Mouse (Mus musculus): ENCODE data around the gene Stag1.
"Not testable (repeated sequence)": the region's sequence is repeated elsewhere in the genome, so short reads cannot be mapped to it uniquely, and the experiment has no call there.

The Stag1 gene

DNA sequence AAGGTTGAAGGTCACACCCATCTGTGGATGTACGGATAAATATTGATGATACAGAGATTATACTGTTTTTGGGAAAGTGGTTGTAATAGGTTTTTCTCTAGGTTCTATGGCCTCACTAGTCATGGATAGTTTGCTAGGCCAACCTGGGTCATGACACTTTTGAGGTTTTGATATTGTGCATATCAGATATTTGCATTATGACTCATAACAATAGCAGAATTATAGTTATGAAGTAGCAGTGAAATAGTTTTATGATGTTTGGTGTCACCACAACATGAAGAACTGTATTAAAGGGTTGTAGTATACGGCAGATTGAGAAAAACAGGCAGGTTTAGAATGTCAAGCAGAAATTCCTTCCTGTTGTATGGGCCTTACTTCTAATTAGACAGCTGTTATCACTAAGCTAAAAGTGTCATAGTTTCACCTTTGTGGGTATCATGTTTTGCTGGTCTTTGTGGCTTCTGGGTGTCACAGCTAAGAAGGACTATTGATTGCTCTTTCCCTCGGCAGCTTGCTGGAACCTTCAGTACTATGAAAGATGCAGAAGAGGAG, 92.2 kb downstream of the Stag1 start:
- no peak for DNase-seq

DNA sequence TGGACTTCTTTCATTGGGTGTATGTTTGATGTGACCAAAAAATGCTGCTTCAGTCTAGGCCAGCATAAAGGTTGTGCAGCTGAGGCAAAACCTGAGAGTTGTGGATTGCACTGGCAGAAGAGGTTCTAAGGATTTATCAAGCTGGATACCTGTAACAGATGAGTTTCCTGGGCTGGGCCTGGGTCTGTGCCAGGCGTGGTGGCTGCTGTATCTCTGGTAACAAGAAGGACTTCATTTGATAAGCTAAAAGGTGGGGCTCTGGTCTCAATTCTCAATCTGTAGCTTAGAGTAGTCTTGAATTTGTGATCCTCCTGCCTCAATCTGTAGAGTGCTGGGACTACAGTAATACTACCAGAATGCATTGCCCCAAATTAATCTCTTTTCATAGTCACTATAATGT, 94.6 kb downstream of the Stag1 start:
- DNase-seq = no peak

DNA sequence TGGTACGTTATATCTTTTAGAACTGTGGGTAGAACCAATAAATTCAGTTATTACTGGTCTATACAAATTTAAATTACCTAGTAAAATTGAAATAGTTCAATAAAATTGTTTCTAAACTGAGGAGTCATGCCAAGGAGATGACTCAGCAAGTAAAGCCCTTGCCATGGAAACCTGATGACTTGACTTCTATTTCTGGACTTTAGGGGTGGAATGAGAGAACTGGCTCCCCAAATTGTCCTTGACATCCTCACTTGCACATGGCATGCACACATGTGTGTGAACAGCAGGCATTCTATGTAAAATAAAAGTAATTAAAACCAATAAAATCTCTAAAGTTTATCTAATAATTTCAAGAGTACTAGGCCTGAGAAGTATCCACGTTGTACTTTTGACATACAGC, 98.9 kb downstream of the Stag1 start:
- no peak for DNase-seq

DNA sequence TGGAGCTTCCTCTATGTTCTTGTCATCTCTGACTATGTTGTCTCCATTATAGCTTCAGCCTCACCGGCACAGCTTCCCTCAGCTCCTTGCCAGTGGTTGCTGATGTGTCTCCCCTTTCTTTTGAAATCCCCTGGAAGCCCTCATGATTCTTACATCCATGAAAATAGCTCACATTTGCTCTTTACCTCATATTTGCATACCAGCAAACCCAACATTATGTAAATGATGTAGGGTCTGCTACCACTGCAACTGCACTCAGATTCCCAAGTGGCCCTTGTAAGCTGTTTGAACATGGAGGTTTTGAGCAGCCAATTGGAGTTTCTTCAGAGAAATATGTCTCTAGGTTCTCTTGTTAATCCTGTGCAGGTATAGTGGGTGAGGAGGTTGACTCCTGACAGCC, 110.0 kb downstream of the Stag1 start:
- no peak for DNase-seq

DNA sequence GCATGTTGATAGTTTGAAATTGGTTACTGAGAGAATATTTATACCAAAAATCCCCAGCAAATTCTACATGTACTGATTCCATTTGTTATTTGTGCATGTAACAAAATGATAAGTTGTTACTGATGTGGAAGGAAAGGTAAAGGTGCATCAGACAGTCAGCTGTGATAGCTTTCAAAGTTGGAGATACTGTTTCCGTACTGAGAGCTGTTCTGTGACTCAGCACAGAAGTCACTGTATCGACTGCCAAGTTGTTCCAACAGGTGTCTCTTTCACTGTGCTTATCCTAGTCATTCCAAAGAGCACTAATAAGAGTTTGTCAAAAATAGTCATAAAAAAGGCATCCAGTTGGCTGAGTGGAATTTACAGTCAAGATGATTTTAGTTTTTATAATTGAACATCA, 114.1 kb downstream of the Stag1 start:
- no peak for DNase-seq

DNA sequence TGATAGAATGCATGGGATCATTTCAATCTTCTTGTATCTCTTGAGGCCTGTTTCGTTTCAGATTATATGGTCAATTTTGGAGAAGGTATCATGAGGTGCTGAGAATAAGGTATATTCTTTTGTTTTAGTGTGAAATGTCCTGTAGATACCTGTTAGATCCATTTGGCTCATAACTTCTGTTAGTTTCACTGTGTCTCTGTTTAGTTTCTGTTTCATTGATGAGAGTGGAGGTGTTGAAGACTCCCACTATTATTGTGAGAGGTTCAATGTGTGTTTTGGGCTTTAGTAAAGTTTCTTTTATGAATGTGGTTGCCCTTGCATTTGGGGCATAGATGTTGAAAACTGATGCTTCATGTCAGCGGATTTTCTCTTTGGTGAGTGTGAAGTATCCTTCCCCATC, 127.2 kb downstream of the Stag1 start:
- DNase-seq = not testable (repeated sequence)

DNA sequence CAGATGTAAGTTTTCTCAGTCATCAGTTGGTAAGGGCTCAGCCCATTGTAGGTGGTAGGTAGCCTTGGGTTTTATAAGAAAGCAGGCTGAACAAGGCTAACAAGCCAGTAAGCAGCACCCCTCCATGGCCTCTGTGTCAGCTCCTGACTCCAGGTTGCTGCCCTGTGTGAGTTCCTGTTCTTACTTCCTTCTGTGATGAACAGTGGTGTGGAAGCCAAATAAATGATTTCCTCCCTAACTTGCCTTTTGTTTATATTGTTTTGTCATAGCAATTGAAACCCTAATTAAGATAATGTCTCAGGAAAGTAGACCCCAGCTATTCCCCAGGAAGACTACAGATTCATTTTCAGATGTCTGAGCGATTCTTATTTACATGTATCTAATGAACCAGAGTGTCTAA, 134.2 kb downstream of the Stag1 start:
- no peak for DNase-seq

DNA sequence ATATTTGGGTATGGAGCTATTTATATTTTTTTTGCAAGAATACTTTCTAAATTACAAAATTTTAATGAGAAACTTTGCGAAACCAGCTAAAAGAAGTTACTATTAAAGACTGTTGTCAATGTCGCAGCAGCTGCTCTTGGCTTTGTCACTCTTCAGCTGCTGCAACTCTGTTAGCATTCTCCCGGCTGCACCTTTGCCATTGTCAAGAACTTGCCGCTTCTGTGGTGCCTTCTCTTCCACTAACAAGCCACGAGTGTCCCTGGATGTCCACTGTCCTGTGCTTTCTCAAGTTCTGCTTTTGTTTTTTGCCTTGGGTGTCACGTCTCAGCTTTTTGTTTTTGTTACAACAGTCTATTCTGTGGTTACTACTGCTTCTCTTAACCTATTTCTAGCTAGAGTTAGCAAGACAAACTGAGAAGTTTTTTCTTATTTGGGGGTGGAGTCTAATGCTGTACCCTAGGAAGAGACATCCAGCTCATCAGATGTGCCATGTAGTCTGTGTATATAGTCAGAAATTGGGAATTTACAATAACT, 136.4 kb downstream of the Stag1 start:
- no peak for DNase-seq

DNA sequence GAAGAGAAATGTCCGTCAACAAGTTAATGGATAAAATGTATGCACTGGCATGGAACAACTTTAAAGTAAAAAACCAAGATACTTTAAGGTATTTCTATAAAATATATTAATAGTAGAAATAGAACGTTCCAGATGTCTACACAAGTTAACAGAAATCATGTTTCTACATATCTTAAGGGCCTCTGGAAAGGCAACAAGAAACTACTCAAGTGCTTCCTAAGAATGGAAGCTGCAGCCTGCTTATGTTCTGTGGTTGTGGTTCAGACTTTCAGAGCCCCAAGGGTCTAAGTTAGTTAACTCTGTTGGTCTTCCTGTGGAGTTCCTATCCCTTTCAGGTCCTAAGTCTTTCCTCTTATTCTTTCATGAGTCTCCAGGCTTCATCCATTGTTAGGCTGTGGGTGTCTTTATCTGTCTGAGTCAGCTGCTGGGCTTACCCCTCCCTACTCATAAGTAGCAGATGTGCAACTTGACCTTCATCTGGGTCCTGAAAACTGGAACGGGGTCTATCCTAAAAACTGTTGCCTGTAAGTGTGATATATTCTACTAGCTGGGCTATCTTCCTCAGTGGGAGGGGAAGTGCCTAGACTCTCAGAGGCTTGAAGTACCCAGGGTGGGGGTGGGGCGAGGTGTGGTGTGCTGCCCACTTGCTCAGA, 138.5 kb downstream of the Stag1 start:
- DNase-seq = no peak

DNA sequence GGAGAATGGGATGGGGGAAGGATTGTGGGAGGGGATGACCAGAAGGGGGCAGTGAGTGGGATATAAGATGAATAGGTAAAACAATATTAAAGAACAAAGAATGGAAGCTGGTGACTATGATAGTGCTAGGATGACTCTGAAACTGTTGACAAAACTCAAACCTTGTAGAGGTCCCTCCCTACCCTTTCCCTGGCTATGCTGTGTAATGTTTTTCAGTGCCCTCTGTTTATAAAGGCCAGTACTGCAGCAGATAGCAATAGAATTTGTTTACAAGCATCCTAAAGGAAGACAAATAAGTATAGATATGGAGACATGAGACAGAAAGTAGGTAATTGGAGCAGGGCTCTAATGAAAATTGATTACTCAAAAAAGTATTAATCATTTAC, 139.0 kb downstream of the Stag1 start:
- no peak for DNase-seq

DNA sequence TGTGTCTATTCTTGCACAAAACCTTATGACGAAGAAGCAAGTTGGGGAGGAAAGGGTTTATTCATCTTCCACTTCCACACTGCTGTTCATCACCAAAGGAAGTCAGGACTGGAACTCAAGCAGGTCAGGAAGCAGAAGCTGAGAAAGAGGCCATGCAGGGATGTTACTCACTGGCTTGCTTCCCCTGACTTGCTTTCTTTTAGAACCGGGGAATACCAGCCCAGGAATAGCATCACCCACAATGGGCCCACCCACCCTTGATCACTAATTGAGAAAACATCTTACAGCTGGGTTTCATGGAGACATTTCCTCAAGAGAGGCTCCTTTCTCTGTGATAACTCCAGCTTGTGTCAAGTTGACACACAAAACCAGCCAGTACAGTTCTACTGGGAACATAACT, 179.6 kb downstream of the Stag1 start:
- DNase-seq = not testable (repeated sequence)

DNA sequence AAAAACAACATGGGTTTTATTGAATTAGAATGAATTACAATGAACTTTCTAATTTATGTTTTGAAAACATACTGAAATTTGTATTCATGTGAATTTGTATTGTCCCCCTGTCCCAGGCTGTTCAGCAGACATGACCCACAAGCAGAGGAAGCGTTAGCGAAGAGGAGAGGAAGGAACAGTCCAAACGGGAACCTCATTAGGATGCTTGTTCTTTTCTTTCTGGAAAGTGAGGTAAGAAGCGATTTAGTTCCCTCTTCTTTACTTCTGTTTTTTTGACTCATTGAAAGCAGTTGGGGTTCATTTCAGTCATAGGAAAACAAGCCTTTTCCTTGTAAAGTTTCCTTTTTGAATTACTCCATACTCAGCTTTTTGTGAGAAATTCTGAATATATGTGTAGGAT, 268.4 kb downstream of the Stag1 start:
- no peak for DNase-seq

DNA sequence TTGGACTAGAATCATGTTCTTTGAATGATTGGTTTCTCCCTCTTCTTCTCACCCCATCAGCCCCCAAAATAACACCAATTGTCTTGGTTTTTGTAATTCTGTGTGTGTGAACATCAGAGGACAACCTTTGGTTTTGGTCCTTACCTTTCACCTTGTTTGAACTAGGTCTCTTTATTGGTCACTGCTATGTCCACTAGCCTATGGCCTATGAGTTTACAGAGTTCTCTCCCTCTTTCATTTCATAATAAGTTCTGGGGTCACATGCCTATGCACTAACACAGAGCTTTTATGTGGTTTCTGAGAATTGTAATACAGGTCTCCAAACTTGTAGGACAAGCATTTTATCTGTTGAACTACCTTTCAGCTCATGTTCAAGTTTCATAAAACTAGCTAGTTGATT, 272.0 kb downstream of the Stag1 start:
- no peak for DNase-seq

DNA sequence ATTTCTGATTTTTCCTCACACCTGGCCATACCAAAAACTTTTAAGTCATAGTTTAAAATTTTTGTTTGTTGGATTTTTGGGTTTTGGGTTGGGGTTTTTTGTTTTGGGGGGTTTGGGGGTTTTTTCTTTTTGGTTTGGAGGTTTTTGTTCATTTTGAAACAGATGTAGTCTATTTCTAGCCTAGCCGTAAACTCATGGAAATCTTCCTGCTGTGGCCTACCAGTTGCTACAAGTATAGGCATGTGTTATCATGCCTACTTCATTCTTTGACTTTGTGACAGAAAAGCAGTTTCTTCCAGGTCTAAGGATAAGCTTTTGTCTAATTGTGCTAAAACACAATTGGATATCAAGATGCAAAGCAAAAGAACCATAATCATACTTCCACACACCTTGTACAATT, 298.5 kb downstream of the Stag1 start:
- no peak for DNase-seq

DNA sequence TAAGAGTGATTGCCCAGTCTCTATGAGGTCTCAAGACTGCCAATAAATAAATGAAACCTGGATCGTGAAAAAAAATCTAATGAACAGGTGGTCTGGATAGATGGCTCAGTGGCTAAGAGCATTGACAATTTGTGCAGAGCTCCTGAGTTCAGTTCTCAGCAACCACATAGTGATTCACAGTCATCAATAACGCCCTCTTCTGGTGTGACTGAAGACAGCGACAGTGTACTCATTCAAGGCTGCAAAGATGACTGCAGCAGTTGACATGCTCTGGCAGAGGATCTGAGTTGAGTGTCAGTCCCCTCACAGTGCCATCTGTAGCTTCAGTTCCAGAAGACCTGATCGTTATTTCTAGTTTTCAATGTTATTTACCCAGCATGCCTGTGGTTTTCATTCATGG, 300.4 kb downstream of the Stag1 start:
- DNase-seq = no peak

DNA sequence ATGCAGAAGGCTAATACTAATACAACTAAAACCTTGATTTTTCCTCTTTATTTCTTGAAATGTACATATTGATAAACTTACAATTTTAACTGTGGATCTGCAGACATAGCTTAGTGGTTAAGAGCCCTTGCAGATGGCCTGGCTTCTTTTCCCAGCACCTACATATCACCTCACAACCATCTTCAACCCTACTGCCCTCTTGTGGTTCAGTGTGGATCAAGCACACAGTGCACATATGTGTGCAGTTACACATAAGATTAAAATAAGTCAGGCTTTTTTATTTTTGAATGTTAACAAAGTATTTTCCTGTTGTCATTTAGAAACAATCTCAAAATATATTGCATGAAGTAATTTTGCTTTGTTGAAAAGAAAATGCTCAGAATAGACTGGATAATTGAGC, 312.8 kb downstream of the Stag1 start:
- peak in 1 of 2 experiments; percentile 16 for DNase-seq

DNA sequence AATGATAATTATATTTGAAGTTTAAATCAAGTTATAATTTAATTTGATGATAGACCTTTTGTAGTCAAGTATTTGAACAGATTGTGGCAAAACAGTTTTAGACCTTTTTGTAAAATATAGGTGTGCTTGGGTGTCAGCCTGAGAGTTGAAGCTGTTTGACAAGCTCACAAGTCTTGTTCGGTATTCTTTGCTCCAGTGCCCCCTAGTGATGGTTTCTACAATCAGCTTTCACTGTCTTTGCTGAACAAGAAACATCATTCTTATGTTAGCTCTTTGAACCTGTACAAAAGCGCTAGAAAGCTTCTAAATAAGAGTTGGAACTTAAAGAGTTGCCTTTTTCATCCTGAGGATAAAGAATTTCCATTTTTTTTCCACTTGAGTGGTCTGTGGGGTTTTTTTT, 319.5 kb downstream of the Stag1 start:
- peak in 1 of 2 experiments; percentile 65 for DNase-seq

DNA sequence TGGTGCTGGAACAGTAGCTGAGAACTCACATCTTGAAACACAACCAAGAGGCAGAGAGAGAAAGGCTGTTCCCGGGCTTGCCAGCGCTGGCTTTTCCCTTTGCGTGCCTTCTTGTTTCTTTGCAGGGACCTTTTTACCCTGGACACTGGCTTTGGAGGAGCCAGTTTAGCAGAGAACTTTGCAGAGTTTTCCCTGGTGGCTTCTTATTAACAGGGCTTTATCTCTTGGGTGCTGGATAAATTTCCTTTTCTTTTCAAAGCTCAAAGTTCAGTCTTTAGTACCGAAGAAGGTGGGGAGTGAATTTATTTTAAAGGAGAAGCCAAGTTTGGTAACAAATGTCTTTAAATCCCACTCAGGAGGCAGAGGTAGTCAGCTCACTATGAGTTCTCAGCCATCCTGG, 329.0 kb downstream of the Stag1 start:
- DNase-seq = no peak

DNA sequence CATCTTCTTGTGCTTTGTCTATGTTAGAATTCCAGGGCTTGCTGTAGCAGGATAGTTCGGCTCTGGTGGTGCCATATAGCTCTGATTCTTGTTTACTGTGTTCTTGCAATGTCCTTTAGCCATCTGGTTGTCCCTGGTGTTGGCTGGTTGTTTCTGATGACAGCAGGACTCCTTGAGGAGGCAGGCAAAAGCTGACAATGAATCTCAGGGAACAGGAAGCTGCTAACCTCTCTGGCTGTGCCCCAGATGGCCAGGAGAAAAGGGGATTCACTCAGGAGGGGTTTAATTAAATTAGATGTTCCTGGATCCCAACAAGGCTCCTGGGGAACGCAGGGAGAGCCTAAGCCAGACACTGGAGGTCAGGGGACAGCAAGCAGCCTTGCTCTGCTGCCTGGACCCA, 344.4 kb downstream of the Stag1 start:
- DNase-seq = no peak

DNA sequence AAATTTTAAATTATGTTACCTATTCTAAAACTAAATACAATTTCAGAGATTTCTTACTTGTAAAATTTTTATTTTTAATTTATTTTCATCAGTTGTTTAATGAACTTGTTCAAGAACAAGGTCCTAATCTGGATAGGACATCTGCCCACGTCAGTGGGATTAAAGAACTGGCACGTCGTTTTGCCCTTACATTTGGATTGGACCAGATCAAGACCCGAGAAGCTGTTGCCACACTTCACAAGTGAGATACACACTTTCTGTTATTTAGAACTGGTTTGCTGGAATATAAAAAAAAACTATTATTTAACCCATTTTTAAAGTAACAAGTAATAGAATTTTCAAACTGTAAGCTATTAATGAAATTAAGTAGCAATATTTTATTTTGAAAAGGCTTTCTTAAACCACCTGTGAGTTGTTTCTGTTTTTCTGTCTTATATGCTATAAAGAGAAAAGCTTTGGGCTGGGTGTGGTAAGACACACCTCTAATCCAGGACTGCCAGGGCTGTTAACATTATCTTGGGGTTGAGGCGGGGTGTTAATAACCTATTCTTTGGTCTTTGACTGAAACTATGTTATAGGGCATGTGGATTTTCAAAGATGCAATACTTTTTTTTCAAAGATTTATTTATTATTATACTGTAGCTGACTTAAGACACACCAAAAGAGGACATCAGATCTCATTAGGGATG, 347.2 kb downstream of the Stag1 start:
- DNase-seq = no peak

DNA sequence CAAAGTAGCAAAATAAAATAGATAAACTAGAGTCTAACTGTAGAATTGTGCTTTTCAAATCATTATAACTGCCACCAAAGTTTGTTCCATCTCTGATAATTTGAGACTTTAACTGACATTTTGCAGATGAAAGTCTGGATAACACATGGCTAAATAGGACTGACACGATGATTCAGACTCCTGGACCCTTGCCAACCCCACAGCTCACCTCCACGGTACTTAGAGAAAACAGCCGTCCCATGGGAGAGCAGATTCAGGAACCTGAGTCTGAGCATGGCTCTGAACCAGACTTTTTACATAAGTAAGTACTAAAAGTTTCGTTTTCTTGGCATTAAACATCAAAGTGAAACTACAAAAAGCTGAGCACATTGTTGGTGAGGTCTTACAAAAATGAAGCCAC, 353.9 kb downstream of the Stag1 start:
- DNase-seq = no peak

DNA sequence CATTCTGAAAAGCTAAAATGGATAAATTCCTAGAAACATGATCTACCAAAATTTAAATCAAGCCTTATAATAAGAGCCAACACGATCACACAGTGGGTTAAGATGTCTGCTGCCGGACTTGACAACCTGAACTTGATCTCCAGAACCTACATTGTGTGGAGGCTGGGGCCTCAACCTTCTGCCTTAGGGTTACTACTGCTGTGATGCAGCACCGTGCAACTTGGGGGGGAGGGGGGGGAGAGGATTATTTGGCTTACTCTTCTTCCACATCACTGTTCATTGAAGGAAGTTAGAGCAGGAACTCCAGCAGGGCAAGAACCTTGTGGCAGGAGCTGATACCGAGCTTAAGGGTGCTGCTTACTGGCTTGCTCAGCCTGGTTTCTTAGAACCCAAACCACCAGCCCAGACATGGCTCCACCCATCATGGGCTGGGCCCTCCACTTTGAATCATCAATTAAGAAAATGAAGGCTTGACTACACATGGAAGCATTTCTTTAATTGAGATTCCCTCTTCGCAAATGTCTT, 365.4 kb downstream of the Stag1 start:
- no peak for DNase-seq

DNA sequence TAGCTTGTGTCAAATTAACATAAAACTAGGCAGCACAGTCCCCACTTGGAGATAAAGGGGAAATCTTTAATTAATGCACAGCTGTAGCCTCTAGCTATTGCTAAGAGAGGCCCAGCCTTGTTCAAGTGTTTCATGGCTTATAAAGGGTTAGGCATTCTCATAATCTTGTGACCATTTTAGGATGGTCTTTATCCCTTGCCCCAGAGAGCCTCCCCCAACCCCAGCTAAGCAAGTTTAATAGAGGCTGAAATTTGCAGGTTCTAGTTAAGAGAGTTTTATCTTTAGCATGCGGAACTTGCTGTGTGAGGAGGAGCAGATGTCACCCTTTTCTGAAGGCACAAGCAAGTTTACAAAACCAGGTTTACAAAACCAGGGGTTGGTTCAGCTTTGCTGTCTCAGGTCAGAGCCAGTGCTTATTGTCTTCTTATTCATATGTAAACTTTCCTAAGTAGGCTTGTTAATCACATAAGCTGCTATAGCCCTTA, 365.9 kb downstream of the Stag1 start:
- DNase-seq = no peak

DNA sequence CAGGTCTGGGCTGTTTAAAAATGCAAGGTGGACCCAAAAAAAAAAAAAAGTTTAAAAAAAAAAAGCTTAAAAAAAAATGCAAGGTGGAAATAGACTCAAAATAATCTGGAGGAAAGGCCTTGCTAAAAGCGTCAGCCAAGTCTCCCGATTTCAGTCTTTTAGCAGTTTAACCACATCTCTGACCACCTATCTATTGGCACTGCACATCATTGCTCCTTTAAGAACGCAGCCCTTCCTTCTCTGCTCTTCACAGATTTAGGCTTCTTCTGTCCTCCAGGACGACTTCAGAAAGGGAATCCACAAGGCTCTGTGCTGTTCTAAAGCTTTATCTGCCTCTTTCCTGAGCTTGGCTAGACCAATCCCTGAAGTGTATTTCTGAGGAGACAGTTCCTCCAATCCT, 366.5 kb downstream of the Stag1 start:
- DNase-seq = no peak
